Mouse (Mus musculus) midbrain, embryonic 16.5 days (tissue): Measurements from ENCODE around the gene Trim66. TPM values are rescaled to one million over a fixed set of nuclear protein-coding genes. Genes with fewer than 3 reads are reported as not detected.

Experiments used
- ATAC-seq: fragments of 200-750 bp; cut with Nextera tagmentation; 2 replicates; pipeline ENCODE4 v1.8.0; 2017; ENCODE audit warnings: moderate TSS enrichment
- H3K27ac ChIP-seq: fragments of 300-500 bp; sonication (generic); 2 replicates; pipeline ENCODE4 v1.5.1; 2014; ENCODE audit warnings: mild to moderate bottlenecking, low read length, mixed read lengths
- H3K27me3 ChIP-seq: fragments of 300-500 bp; sonication (generic); 2 replicates; pipeline ENCODE4 v1.6.1; 2014; ENCODE audit warnings: low read depth, low read length, mixed read lengths; ENCODE audit not compliant: control insufficient read depth, insufficient read depth
- H3K36me3 ChIP-seq: fragments of 300-500 bp; sonication (generic); 2 replicates; pipeline ENCODE4 v1.6.1; 2014; ENCODE audit warnings: mild to moderate bottlenecking, low read length, moderate library complexity, mixed read lengths; ENCODE audit not compliant: control insufficient read depth, insufficient read depth
- H3K4me1 ChIP-seq: fragments of 300-500 bp; sonication (generic); 2 replicates; pipeline ENCODE4 v1.6.1; 2014; ENCODE audit warnings: mild to moderate bottlenecking, low read length, mixed read lengths; ENCODE audit not compliant: control insufficient read depth, insufficient read depth
- H3K4me2 ChIP-seq: fragments of 300-500 bp; sonication (generic); 2 replicates; pipeline ENCODE4 v1.6.1; 2014; ENCODE audit warnings: mild to moderate bottlenecking, low read length, mixed read lengths
- H3K4me3 ChIP-seq: fragments of 300-500 bp; sonication (generic); 2 replicates; pipeline ENCODE4 v1.5.1; 2014; ENCODE audit warnings: low read depth, mild to moderate bottlenecking, low read length, moderate library complexity, mixed read lengths
- H3K9ac ChIP-seq: fragments of 300-500 bp; sonication (generic); 2 replicates; pipeline ENCODE4 v1.6.1; 2014; ENCODE audit warnings: low read depth, low read length, mixed read lengths
- H3K9me3 ChIP-seq: fragments of 300-500 bp; sonication (generic); replicated peaks from 2 replicates; pipeline ENCODE4 v1.6.1; 2014; ENCODE audit warnings: mild to moderate bottlenecking, low read length, mixed read lengths; ENCODE audit not compliant: control insufficient read depth, poor library complexity, severe bottlenecking
- WGBS: fragments of 180-500 bp; shearing (Covaris S2); extraction: QIAGEN DNeasy Blood & Tissue Kit; methylation state at CpG from one replicate; pipeline ENCODE4 v1.1.7; 2014; 5-methylcytosine and 5-hydroxymethylcytosine counted together
- polyA plus RNA-seq: library from polyadenylated mRNA; unstranded; fragments of >200 nt; fragmentation: Nextera tagmentation; extraction: Ambion mirVana; gene quantifications from 2 replicates; pipeline ENCODE4 v1.2.1, GENCODE M21; 2015

Trim66 gene
- polyA plus RNA-seq: 1.6 and 1.7 TPM in 2 replicates

GRCm38 (mm10) chr7:109508034-109508433, at the start of gene Trim66:
Trim66 (minus strand) TSS chr7:109508134.
- WGBS: 86% methylated on average over 4 of the region's 4 CpGs
- no peaks in the 10 kb centered on the region for H3K36me3 ChIP-seq
- no peaks in the 10 kb centered on the region for H3K27me3 ChIP-seq
- ATAC-seq: no peak
- peak within 1 kb of the TSS; percentile 34 for H3K4me2 ChIP-seq
- H3K9me3 ChIP-seq: no peaks in the 10 kb centered on the region
- no peak within 1 kb of the TSS for H3K4me3 ChIP-seq
- H3K9ac ChIP-seq: peak within 1 kb of the TSS; percentile 38; the same call in 1 of the 2 replicates
- peak within 1 kb of the TSS; percentile 40 for H3K27ac ChIP-seq
- peaks cover 13% of the 10 kb centered on the region for H3K4me1 ChIP-seq

- H3K4me2 ChIP-seq: no peak overlapping the region
- H3K27ac ChIP-seq: no peak overlapping the region
- H3K9ac ChIP-seq: no peak overlapping the region
- no peaks in the 10 kb centered on the region for H3K27me3 ChIP-seq
- no peaks in the 10 kb centered on the region for H3K9me3 ChIP-seq
- no peak overlapping the region for H3K4me3 ChIP-seq
- H3K4me1 ChIP-seq: no peaks in the 10 kb centered on the region
- no peaks in the 10 kb centered on the region for H3K36me3 ChIP-seq
- no peak for ATAC-seq
- 99% methylated on average over 5 of the region's 5 CpGs for WGBS
Observed at GRCm38 (mm10) chr7:109546726-109547125, 38.8 kb upstream of the Trim66 start.

- WGBS: 90% methylated on average over 2 of the region's 2 CpGs
- Histone ChIP-seq H3K27ac (no peak overlapping the region), H3K4me1 (no peaks in the 10 kb centered on the region), H3K36me3 (no peaks in the 10 kb centered on the region), H3K27me3 (no peaks in the 10 kb centered on the region), H3K4me2 (no peak overlapping the region), H3K9ac (no peak overlapping the region), H3K9me3 (no peaks in the 10 kb centered on the region), H3K4me3 (no peak overlapping the region)
- ATAC-seq: no peak
Observed at GRCm38 (mm10) chr7:109546186-109546585, 38.3 kb upstream of the Trim66 start.

- no peaks in the 10 kb centered on the region for H3K27me3 ChIP-seq
- H3K9ac ChIP-seq: no peak overlapping the region
- H3K4me1 ChIP-seq: no peaks in the 10 kb centered on the region
- H3K36me3 ChIP-seq: no peaks in the 10 kb centered on the region
- H3K9me3 ChIP-seq: no peaks in the 10 kb centered on the region
- no peak overlapping the region for H3K4me2 ChIP-seq
- H3K27ac ChIP-seq: no peak overlapping the region
- ATAC-seq: no peak
- 78% methylated on average over 10 of the region's 10 CpGs for WGBS
- no peak overlapping the region for H3K4me3 ChIP-seq
Observed at GRCm38 (mm10) chr7:109545255-109545993, 37.5 kb upstream of the Trim66 start.

- no peaks in the 10 kb centered on the region for H3K9me3 ChIP-seq
- H3K4me2 ChIP-seq: no peak overlapping the region
- H3K9ac ChIP-seq: no peak overlapping the region
- H3K4me3 ChIP-seq: no peak overlapping the region
- H3K27me3 ChIP-seq: no peaks in the 10 kb centered on the region
- no peak for ATAC-seq
- 77% methylated on average over 5 of the region's 5 CpGs for WGBS
- H3K36me3 ChIP-seq: no peaks in the 10 kb centered on the region
- H3K27ac ChIP-seq: no peak overlapping the region
- no peaks in the 10 kb centered on the region for H3K4me1 ChIP-seq
Observed at GRCm38 (mm10) chr7:109544792-109545191, 36.9 kb upstream of the Trim66 start.

GRCm38 (mm10) chr7:109542364-109542628, 34.4 kb upstream of the Trim66 start:
- no peaks in the 10 kb centered on the region for H3K4me1 ChIP-seq
- H3K27me3 ChIP-seq: no peaks in the 10 kb centered on the region
- no peak overlapping the region for H3K9ac ChIP-seq
- H3K4me2 ChIP-seq: no peak overlapping the region
- no peak overlapping the region for H3K27ac ChIP-seq
- H3K4me3 ChIP-seq: no peak overlapping the region
- no peaks in the 10 kb centered on the region for H3K9me3 ChIP-seq
- 95% methylated on average over 3 of the region's 3 CpGs for WGBS
- no peaks in the 10 kb centered on the region for H3K36me3 ChIP-seq
- ATAC-seq: no peak

- H3K4me3 ChIP-seq: no peak overlapping the region
- no peak overlapping the region for H3K27ac ChIP-seq
- no peak overlapping the region for H3K9ac ChIP-seq
- H3K9me3 ChIP-seq: no peaks in the 10 kb centered on the region
- ATAC-seq: no peak
- H3K36me3 ChIP-seq: no peaks in the 10 kb centered on the region
- H3K4me1 ChIP-seq: peaks cover 2% of the 10 kb centered on the region; the same call in 1 of the 2 replicates
- no peak overlapping the region for H3K4me2 ChIP-seq
- WGBS: 89% methylated on average over 10 of the region's 10 CpGs
- no peaks in the 10 kb centered on the region for H3K27me3 ChIP-seq
Observed at GRCm38 (mm10) chr7:109541609-109542363, 33.9 kb upstream of the Trim66 start.

GRCm38 (mm10) chr7:109540902-109541301, 33.0 kb upstream of the Trim66 start:
- H3K27ac ChIP-seq: no peak overlapping the region
- no peak overlapping the region for H3K9ac ChIP-seq
- no peak overlapping the region for H3K4me3 ChIP-seq
- H3K4me2 ChIP-seq: no peak overlapping the region
- no peaks in the 10 kb centered on the region for H3K36me3 ChIP-seq
- H3K4me1 ChIP-seq: peaks cover 2% of the 10 kb centered on the region; the same call in 1 of the 2 replicates
- no peak for ATAC-seq
- no peaks in the 10 kb centered on the region for H3K27me3 ChIP-seq
- H3K9me3 ChIP-seq: no peaks in the 10 kb centered on the region

GRCm38 (mm10) chr7:109536451-109536946, 28.6 kb upstream of the Trim66 start:
- ATAC-seq: peak; percentile 86
- Histone ChIP-seq H3K4me1 (peaks cover 2% of the 10 kb centered on the region; the same call in 1 of the 2 replicates), H3K27me3 (no peaks in the 10 kb centered on the region), H3K4me2 (no peak overlapping the region), H3K36me3 (peaks cover 2% of the 10 kb centered on the region; the same call in 1 of the 2 replicates), H3K9me3 (no peaks in the 10 kb centered on the region), H3K4me3 (no peak overlapping the region), H3K27ac (peak overlapping the region; percentile 24; the same call in 1 of the 2 replicates), H3K9ac (no peak overlapping the region)
- 33% methylated on average over 4 of the region's 4 CpGs for WGBS
